Mouse (Mus musculus) limb, embryonic 14.5 days (tissue): ENCODE measurements around the gene Rad51b. TPM values are rescaled to one million over a fixed set of nuclear protein-coding genes. Genes with fewer than 3 reads are reported as not detected.

ENCODE experiments used
- ATAC-seq: fragments of 200-750 bp; cut with Nextera tagmentation; 2 replicates; pipeline ENCODE4 v1.8.0; 2017; ENCODE audit warnings: low read depth, moderate number of reproducible peaks, moderate TSS enrichment; ENCODE audit not compliant: low FRiP score
- DNase-seq: peaks from one replicate; pipeline ENCODE4 v3.0.0-alpha.2; 2015; ENCODE audit warnings: low spot score
- H3K27ac ChIP-seq: fragments of 300-500 bp; sonication (generic); replicated peaks from 2 replicates; pipeline ENCODE4 v1.5.1; 2014; ENCODE audit warnings: low read depth, mild to moderate bottlenecking, low read length, moderate library complexity, mixed read lengths
- H3K27me3 ChIP-seq: fragments of 300-500 bp; sonication (generic); 2 replicates; pipeline ENCODE4 v1.6.1; 2014; ENCODE audit warnings: low read length, mixed read lengths; ENCODE audit not compliant: control insufficient read depth, insufficient read depth
- H3K36me3 ChIP-seq: fragments of 300-500 bp; sonication (generic); 2 replicates; pipeline ENCODE4 v1.6.1; 2014; ENCODE audit warnings: mild to moderate bottlenecking, low read length, moderate library complexity, mixed read lengths; ENCODE audit not compliant: control insufficient read depth, insufficient read depth
- H3K4me1 ChIP-seq: fragments of 300-500 bp; sonication (generic); 2 replicates; pipeline ENCODE4 v1.6.1; 2014; ENCODE audit warnings: antibody characterized with exemption, low read length, mixed read lengths; ENCODE audit not compliant: control insufficient read depth, insufficient read depth
- H3K4me2 ChIP-seq: fragments of 300-500 bp; sonication (generic); replicated peaks from 2 replicates; pipeline ENCODE4 v1.6.1; 2014; ENCODE audit warnings: low read depth, mild to moderate bottlenecking, low read length, moderate library complexity; ENCODE audit not compliant: severe bottlenecking
- H3K4me3 ChIP-seq: fragments of 300-500 bp; sonication (generic); replicated peaks from 2 replicates; pipeline ENCODE4 v1.5.1; 2014; ENCODE audit warnings: low read length
- H3K9ac ChIP-seq: fragments of 300-500 bp; sonication (generic); 2 replicates; pipeline ENCODE4 v1.6.1; 2014; ENCODE audit warnings: mild to moderate bottlenecking, low read depth, low read length, moderate library complexity; ENCODE audit not compliant: severe bottlenecking
- H3K9me3 ChIP-seq: fragments of 300-500 bp; sonication (generic); 2 replicates; pipeline ENCODE4 v1.6.1; 2016; ENCODE audit warnings: low read length; ENCODE audit not compliant: control insufficient read depth
- POLR2A ChIP-seq: fragments of 200-500 bp; IDR thresholded peaks from 2 replicates; pipeline ENCODE4 v1.8.0; 2012; ENCODE audit warnings: inconsistent platforms, mild to moderate bottlenecking, moderate library complexity, borderline replicate concordance; ENCODE audit not compliant: insufficient read depth, insufficient read length; ENCODE audit errors: extremely low read depth
- WGBS: fragments of 180-500 bp; shearing (Covaris S2); extraction: QIAGEN DNeasy Blood & Tissue Kit; methylation state at CpG from one replicate; pipeline ENCODE4 v1.1.7; 2014; 5-methylcytosine and 5-hydroxymethylcytosine counted together
- polyA plus RNA-seq, 2 experiments: library from polyadenylated mRNA; depleted of rRNA in 1 of 2; stranded (reverse) in 1 of 2; unstranded in 1 of 2; fragments of >200 nt; fragmentation: Nextera tagmentation in 1 of 2; extraction: Ambion mirVana in 1 of 2; gene quantifications; 2 replicates each; pipeline versions ENCODE4 v1.2.1 to v1.2.3; 2012 to 2014

Rad51b gene
- polyA plus RNA-seq, 2 experiments = 3.2 to 5.7 TPM

- no peaks in the 10 kb centered on the region for H3K27me3 ChIP-seq
- H3K9me3 ChIP-seq = no peaks in the 10 kb centered on the region
- TF ChIP-seq POLR2A = no peak
- no peak overlapping the region for H3K9ac ChIP-seq
- H3K4me1 ChIP-seq = no peaks in the 10 kb centered on the region
- no peak overlapping the region for H3K4me2 ChIP-seq
- no peak overlapping the region for H3K27ac ChIP-seq
- WGBS = 82% methylated on average over 9 of the region's 9 CpGs
- DNase-seq (no peak), ATAC-seq (no peak)
- no peak overlapping the region for H3K4me3 ChIP-seq
- H3K36me3 ChIP-seq = no peaks in the 10 kb centered on the region
Observed at GRCm38 (mm10) chr12:79633458-79634106, 336.5 kb downstream of the Rad51b start.

- Histone ChIP-seq H3K4me2 (no peak overlapping the region), H3K4me3 (no peak overlapping the region), H3K4me1 (peaks cover 4% of the 10 kb centered on the region), H3K27me3 (no peaks in the 10 kb centered on the region), H3K9me3 (no peaks in the 10 kb centered on the region), H3K36me3 (no peaks in the 10 kb centered on the region), H3K27ac (no peak overlapping the region), H3K9ac (no peak overlapping the region)
- DNase-seq (no peak), ATAC-seq (no peak)
- 36% methylated on average over 7 of the region's 7 CpGs for WGBS
- TF ChIP-seq POLR2A = no peak
Observed at GRCm38 (mm10) chr12:79641570-79642285, 344.6 kb downstream of the Rad51b start.

GRCm38 (mm10) chr12:79642715-79643114 is 345.6 kb downstream of the Rad51b start:
- no peaks in the 10 kb centered on the region for H3K36me3 ChIP-seq
- no peak overlapping the region for H3K4me2 ChIP-seq
- no peak for TF ChIP-seq POLR2A
- no peak overlapping the region for H3K27ac ChIP-seq
- no peak overlapping the region for H3K9ac ChIP-seq
- 97% methylated on average over 5 of the region's 5 CpGs for WGBS
- no peaks in the 10 kb centered on the region for H3K27me3 ChIP-seq
- DNase-seq = no peak
- no peak overlapping the region for H3K4me3 ChIP-seq
- no peak for ATAC-seq
- peaks cover 4% of the 10 kb centered on the region for H3K4me1 ChIP-seq
- no peaks in the 10 kb centered on the region for H3K9me3 ChIP-seq

GRCm38 (mm10) chr12:79645656-79646055 is 348.6 kb downstream of the Rad51b start:
- 75% methylated on average over 4 of the region's 4 CpGs for WGBS
- no peak overlapping the region for H3K27ac ChIP-seq
- no peaks in the 10 kb centered on the region for H3K27me3 ChIP-seq
- no peak for DNase-seq
- no peak overlapping the region for H3K4me2 ChIP-seq
- H3K9me3 ChIP-seq = no peaks in the 10 kb centered on the region
- H3K9ac ChIP-seq = no peak overlapping the region
- peaks cover 7% of the 10 kb centered on the region for H3K4me1 ChIP-seq
- H3K36me3 ChIP-seq = no peaks in the 10 kb centered on the region
- H3K4me3 ChIP-seq = no peak overlapping the region
- TF ChIP-seq POLR2A = no peak
- ATAC-seq = no peak

GRCm38 (mm10) chr12:79646646-79647164 is 349.6 kb downstream of the Rad51b start:
- Histone ChIP-seq H3K4me2 (no peak overlapping the region), H3K36me3 (no peaks in the 10 kb centered on the region), H3K27me3 (no peaks in the 10 kb centered on the region), H3K4me3 (no peak overlapping the region), H3K9ac (no peak overlapping the region), H3K9me3 (no peaks in the 10 kb centered on the region), H3K27ac (no peak overlapping the region), H3K4me1 (peaks cover 7% of the 10 kb centered on the region)
- ATAC-seq (no peak), DNase-seq (no peak)
- no peak for TF ChIP-seq POLR2A
- WGBS = 87% methylated on average over 9 of the region's 9 CpGs
